Mouse (Mus musculus) thymus, adult 2 months (tissue): Measurements from ENCODE around the gene Ccdc162.

Experiments
- CTCF ChIP-seq: fragments of 200-500 bp; IDR thresholded peaks from 2 replicates; pipeline ENCODE4 v1.5.1; 2012; ENCODE audit warnings: mild to moderate bottlenecking, control low read depth, low read length, moderate library complexity, borderline replicate concordance; ENCODE audit not compliant: control insufficient read depth, poor library complexity, insufficient read depth; ENCODE audit errors: extremely low read depth
- POLR2A ChIP-seq: fragments of 200-500 bp; IDR thresholded peaks from 2 replicates; pipeline ENCODE4 v1.6.1; 2012; ENCODE audit warnings: mild to moderate bottlenecking, low read length, control low read depth, moderate library complexity; ENCODE audit not compliant: control insufficient read depth, poor library complexity, insufficient read depth; ENCODE audit errors: extremely low read depth

- TF ChIP-seq CTCF = no peak
- no peak for TF ChIP-seq POLR2A
Measured at GRCm38 (mm10) chr10:41550711-41551110, 165.7 kb downstream of the Ccdc162 start.
